Mouse (Mus musculus): ENCODE measurements around the gene Rnf41. TPM values are rescaled to one million over a fixed set of nuclear protein-coding genes. Genes with fewer than 3 reads are reported as not detected.
A peak's percentile ranks its signal among the peaks of the same experiment; 100 is the strongest.

The Rnf41 gene
- polyA plus RNA-seq, 1 experiment from 2014 or later, result 60.7 TPM

DNA sequence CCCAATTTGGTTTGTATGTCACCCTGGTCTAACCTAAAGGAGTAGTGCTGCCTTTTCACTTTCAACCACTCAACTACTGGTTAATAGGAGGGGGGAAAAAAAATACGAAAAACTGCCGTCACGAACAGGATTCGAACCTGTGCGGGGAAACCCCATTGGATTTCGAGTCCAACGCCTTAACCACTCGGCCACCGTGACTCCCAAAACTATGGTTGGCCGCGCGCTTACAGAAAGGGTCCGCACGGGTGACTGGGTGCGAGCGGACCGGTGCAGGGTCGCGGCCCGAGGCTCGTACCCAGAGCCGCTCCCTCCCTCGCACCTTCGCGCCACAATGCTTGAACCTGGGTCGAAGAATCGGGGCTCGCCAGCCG, 46.9 kb downstream of the Rnf41 start:
- Histone ChIP-seq H3K9me3 (no peaks in the 10 kb centered on the region), H3K4me3 (peak overlapping the region; percentile 96), H3K36me3 (peaks cover 19% of the 10 kb centered on the region), H3K4me1 (peaks cover 12% of the 10 kb centered on the region), H3K4me2 (replicated peaks) (peak overlapping the region; percentile 85), H3K9ac (replicated peaks) (peak overlapping the region; percentile 100), H3K27ac (replicated peaks) (peak overlapping the region; percentile 96), H3K27me3 (peaks cover 7% of the 10 kb centered on the region)
- ATAC-seq (ENCODE audit: low FRiP score, low read depth), result peak; percentile 74
- 0% methylated on average over 29 of the region's 29 CpGs for WGBS

DNA sequence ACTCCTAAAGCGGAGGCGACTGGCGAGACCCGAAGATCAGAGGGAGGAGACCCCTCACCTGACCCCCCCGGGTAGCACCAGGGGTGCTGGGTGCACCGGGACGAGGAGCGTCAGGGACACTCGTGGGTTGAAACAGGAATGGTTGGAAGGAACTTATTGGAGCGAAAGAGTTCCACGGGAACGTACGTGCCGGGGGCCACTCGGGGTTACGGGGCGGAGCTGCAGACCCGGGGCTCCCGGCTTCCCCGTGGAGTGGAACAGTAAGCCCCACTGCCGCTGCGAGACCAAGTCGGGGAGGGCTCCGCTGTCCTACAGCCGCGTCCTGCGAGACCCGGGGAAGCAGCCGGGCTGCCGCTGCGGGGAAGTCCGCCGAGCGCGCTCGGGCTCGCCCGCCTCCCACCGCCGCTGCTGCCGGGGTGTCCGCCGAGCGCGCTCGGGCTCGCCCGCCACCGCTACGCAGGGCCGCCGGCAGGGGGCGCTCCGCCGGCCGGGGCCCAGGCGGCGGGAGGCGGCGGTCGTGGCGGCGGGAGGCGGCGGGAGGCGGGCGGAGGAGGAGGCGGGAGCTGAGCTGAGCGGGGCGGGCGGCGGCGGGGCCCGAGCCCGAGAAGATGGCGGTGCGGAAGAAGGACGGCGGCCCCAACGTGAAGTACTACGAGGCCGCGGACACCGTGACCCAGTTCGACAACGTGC, 47.4 kb downstream of the Rnf41 start, which contains the start of gene Smarcc2:
TSS of gene Smarcc2 (plus strand) at position 530 of the 690 bp plus-strand sequence.
- Histone ChIP-seq H3K4me1 (peaks cover 12% of the 10 kb centered on the region), H3K27ac (replicated peaks) (peak within 1 kb of the TSS; percentile 96), H3K4me3 (peak within 1 kb of the TSS; percentile 96), H3K4me2 (replicated peaks) (peak within 1 kb of the TSS; percentile 85), H3K36me3 (peaks cover 25% of the 10 kb centered on the region), H3K27me3 (peaks cover 7% of the 10 kb centered on the region), H3K9ac (replicated peaks) (peak within 1 kb of the TSS; percentile 100), H3K9me3 (no peaks in the 10 kb centered on the region)
- under 1% methylated on average over 54 of the region's 86 CpGs for WGBS
- peak; percentile 82 for ATAC-seq (ENCODE audit: low FRiP score, low read depth)

- peak; percentile 50 for ATAC-seq (ENCODE audit: low FRiP score, low read depth)
- Histone ChIP-seq H3K4me2 (replicated peaks) (peak overlapping the region; percentile 85), H3K9me3 (no peaks in the 10 kb centered on the region), H3K4me3 (peak overlapping the region; percentile 96), H3K36me3 (peaks cover 32% of the 10 kb centered on the region), H3K27ac (replicated peaks) (peak overlapping the region; percentile 96), H3K4me1 (peaks cover 12% of the 10 kb centered on the region), H3K27me3 (peaks cover 7% of the 10 kb centered on the region), H3K9ac (replicated peaks) (peak overlapping the region; percentile 100)
- under 1% methylated on average over 34 of the region's 67 CpGs for WGBS
Measured at GRCm38 (mm10) chr10:128459409-128460269, 48.2 kb downstream of the Rnf41 start.

GRCm38 (mm10) chr10:128460270-128460630, 48.8 kb downstream of the Rnf41 start:
- ATAC-seq (ENCODE audit: low FRiP score, low read depth), result no peak
- peak overlapping the region; percentile 96 for H3K27ac ChIP-seq (replicated peaks)
- H3K36me3 ChIP-seq, result peaks cover 38% of the 10 kb centered on the region
- peak overlapping the region; percentile 85 for H3K4me2 ChIP-seq (replicated peaks)
- H3K27me3 ChIP-seq, result peaks cover 7% of the 10 kb centered on the region
- H3K9me3 ChIP-seq, result no peaks in the 10 kb centered on the region
- H3K4me3 ChIP-seq, result peak overlapping the region; percentile 96
- WGBS, result 2% methylated on average over 5 of the region's 5 CpGs
- peak overlapping the region; percentile 100 for H3K9ac ChIP-seq (replicated peaks)
- peaks cover 12% of the 10 kb centered on the region for H3K4me1 ChIP-seq

DNA sequence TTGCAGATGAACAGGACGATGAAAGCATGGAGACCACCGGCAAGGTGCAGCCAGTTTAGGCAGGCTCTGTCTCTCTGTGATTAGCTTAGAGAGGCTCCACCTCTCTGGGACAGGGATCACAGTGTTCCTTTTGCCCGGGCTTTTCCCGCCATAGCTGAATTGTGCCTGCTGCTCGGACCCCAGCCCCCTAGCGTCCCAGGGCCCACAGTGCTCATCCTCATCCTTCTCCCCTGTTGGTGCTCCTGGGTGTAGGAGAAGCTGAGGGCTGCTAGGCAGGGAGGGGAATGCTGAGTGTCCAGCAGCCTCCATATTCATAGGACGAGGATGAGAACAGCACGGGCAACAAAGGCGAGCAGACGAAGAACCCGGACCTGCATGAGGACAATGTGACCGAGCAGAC, 62.9 kb downstream of the Rnf41 start:
- ATAC-seq (ENCODE audit: low FRiP score, low read depth), result no peak
- Histone ChIP-seq H3K4me1 (no peaks in the 10 kb centered on the region), H3K36me3 (peaks cover 94% of the 10 kb centered on the region), H3K9me3 (no peaks in the 10 kb centered on the region), H3K9ac (replicated peaks) (no peak overlapping the region), H3K27ac (replicated peaks) (no peak overlapping the region), H3K27me3 (no peaks in the 10 kb centered on the region), H3K4me3 (no peak overlapping the region), H3K4me2 (replicated peaks) (no peak overlapping the region)
- 79% methylated on average over 12 of the region's 12 CpGs for WGBS

DNA sequence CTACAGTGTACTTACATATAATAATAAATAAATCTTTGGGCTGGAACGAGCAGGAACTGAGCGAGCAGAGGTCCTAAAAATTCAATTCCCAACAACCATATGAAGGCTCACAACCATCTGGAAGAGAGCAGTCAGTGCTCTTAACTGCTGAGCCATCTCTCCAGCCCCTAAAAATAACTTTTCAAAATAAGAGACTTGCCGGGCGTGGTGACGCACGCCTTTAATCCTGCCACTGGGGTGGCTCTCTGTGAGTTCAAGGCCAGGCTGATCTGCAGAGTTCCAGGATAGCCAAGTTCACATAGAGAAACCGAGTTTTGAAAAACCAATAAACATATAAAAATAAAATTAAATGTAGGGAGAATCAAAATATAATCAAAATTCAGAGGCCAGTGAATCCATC, 74.9 kb downstream of the Rnf41 start:
- WGBS, result 93% methylated on average over 7 of the region's 7 CpGs
- no peak overlapping the region for H3K27ac ChIP-seq (replicated peaks)
- H3K9ac ChIP-seq (replicated peaks), result no peak overlapping the region
- H3K4me3 ChIP-seq, result no peak overlapping the region
- ATAC-seq (ENCODE audit: low FRiP score, low read depth), result no peak
- peaks cover 95% of the 10 kb centered on the region for H3K36me3 ChIP-seq
- H3K9me3 ChIP-seq, result no peaks in the 10 kb centered on the region
- H3K4me1 ChIP-seq, result peaks cover 7% of the 10 kb centered on the region; the same call in 1 of the 2 replicates
- H3K27me3 ChIP-seq, result no peaks in the 10 kb centered on the region
- H3K4me2 ChIP-seq (replicated peaks), result no peak overlapping the region

DNA sequence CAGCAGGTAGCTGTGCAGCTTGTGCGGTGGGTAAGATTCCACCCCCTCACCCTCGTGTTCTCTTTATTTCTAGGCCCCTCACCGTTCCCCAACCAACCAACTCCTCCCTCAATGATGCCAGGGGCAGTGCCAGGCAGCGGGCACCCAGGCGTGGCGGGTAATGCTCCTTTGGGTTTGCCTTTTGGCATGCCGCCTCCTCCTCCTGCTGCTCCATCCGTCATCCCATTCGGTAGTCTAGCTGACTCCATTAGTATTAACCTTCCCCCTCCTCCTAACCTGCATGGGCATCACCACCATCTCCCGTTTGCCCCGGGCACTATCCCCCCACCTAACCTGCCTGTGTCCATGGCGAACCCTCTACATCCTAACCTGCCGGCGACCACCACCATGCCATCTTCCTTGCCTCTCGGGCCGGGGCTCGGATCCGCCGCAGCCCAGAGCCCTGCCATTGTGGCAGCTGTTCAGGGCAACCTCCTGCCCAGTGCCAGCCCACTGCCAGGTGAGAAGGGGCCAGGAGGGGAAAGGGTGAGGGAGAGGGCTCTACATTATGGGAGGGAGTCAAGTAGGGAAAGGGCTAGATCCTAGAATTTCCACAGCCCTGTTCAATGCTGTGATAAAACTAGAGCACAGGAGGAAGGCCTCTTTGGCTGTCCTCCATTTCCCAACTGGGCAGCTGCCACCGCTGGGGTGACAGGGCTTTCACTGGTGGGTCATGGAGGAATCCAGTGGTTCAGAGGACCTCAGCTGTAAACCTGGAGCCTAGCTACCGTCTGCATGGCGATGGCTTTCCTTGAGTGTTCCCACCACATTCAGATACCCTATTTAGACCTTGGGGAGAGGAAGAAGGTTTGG, 76.6 kb downstream of the Rnf41 start:
- no peak for ATAC-seq (ENCODE audit: low FRiP score, low read depth)
- H3K4me3 ChIP-seq, result no peak overlapping the region
- H3K27ac ChIP-seq (replicated peaks), result no peak overlapping the region
- peaks cover 21% of the 10 kb centered on the region for H3K4me1 ChIP-seq
- no peak overlapping the region for H3K9ac ChIP-seq (replicated peaks)
- WGBS, result 95% methylated on average over 22 of the region's 22 CpGs
- no peaks in the 10 kb centered on the region for H3K27me3 ChIP-seq
- H3K4me2 ChIP-seq (replicated peaks), result no peak overlapping the region
- H3K9me3 ChIP-seq, result no peaks in the 10 kb centered on the region
- H3K36me3 ChIP-seq, result peaks cover 87% of the 10 kb centered on the region

- 93% methylated on average over 4 of the region's 4 CpGs for WGBS
- Histone ChIP-seq H3K27me3 (no peaks in the 10 kb centered on the region), H3K27ac (replicated peaks) (no peak overlapping the region), H3K36me3 (peaks cover 80% of the 10 kb centered on the region), H3K9ac (replicated peaks) (no peak overlapping the region), H3K4me2 (replicated peaks) (no peak overlapping the region), H3K9me3 (no peaks in the 10 kb centered on the region), H3K4me1 (peaks cover 21% of the 10 kb centered on the region), H3K4me3 (no peak overlapping the region)
- no peak for ATAC-seq (ENCODE audit: low FRiP score, low read depth)
Measured at GRCm38 (mm10) chr10:128488776-128489175, 77.3 kb downstream of the Rnf41 start.

GRCm38 (mm10) chr10:128489380-128489779, 77.9 kb downstream of the Rnf41 start:
- no peaks in the 10 kb centered on the region for H3K27me3 ChIP-seq
- H3K9ac ChIP-seq (replicated peaks), result no peak overlapping the region
- no peak for ATAC-seq (ENCODE audit: low FRiP score, low read depth)
- no peaks in the 10 kb centered on the region for H3K9me3 ChIP-seq
- WGBS, result 77% methylated on average over 5 of the region's 5 CpGs
- peaks cover 74% of the 10 kb centered on the region for H3K36me3 ChIP-seq
- H3K27ac ChIP-seq (replicated peaks), result no peak overlapping the region
- H3K4me1 ChIP-seq, result peaks cover 23% of the 10 kb centered on the region
- no peak overlapping the region for H3K4me3 ChIP-seq
- no peak overlapping the region for H3K4me2 ChIP-seq (replicated peaks)

DNA sequence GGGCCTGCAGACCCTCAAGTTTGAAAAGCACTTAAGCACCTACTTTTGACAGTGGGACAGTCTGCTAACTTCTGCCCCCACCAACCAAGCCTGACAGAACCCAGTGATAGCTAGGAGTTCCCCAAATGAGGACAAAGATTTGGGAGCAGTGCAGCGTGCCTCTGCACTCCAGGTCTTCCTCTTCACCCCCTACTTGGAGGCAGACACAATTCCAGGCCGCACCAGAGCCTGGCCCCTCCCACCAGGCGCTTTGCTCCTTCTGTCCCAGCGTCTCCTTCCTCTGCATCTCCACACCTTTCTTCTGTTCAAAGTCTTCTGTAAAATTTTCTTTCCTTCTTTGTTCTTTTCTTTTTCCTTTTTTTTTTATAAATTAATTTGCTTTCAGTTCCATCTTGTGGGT, 78.3 kb downstream of the Rnf41 start:
- no peak overlapping the region for H3K27ac ChIP-seq (replicated peaks)
- H3K9ac ChIP-seq (replicated peaks), result no peak overlapping the region

GRCm38 (mm10) chr10:128490232-128490631, 78.8 kb downstream of the Rnf41 start:
- peaks cover 31% of the 10 kb centered on the region for H3K4me1 ChIP-seq
- 82% methylated on average over 5 of the region's 5 CpGs for WGBS
- no peaks in the 10 kb centered on the region for H3K9me3 ChIP-seq
- H3K36me3 ChIP-seq, result peaks cover 67% of the 10 kb centered on the region
- H3K4me2 ChIP-seq (replicated peaks), result no peak overlapping the region
- no peaks in the 10 kb centered on the region for H3K27me3 ChIP-seq
- H3K9ac ChIP-seq (replicated peaks), result no peak overlapping the region
- ATAC-seq (ENCODE audit: low FRiP score, low read depth), result no peak
- H3K27ac ChIP-seq (replicated peaks), result no peak overlapping the region
- no peak overlapping the region for H3K4me3 ChIP-seq

More for the DNA sequence above, 78.3 kb downstream of the Rnf41 start:
- H3K36me3 ChIP-seq, result peaks cover 70% of the 10 kb centered on the region
- no peak overlapping the region for H3K4me2 ChIP-seq (replicated peaks)
- WGBS, result 55% methylated on average over 4 of the region's 4 CpGs
- no peak overlapping the region for H3K4me3 ChIP-seq
- peaks cover 27% of the 10 kb centered on the region for H3K4me1 ChIP-seq
- no peaks in the 10 kb centered on the region for H3K27me3 ChIP-seq
- H3K9me3 ChIP-seq, result no peaks in the 10 kb centered on the region
- no peak for ATAC-seq (ENCODE audit: low FRiP score, low read depth)
